Mouse (Mus musculus): ENCODE results near the gene Sez6l. TPM values are rescaled to one million over a fixed set of nuclear protein-coding genes. Genes with fewer than 3 reads are reported as not detected.

Sez6l gene
- 100 to 1,000 TPM; 192 TPM for total RNA-seq (2021)
- long read RNA-seq, full-length matches to known transcripts: 3 of 78 reads
- long read RNA-seq, partial matches to known transcripts: 34 of 78 reads
- long read RNA-seq, other reads (novel, unspliced or antisense): 41 of 78 reads

GRCm38 (mm10) chr5:112576993-112577670 is at the start of gene Sez6l:
Gene Sez6l, minus strand, starts transcription at chr5:112577185.
- peak; percentile 80 to 85 for DNase-seq (ENCODE audit: low spot score in 2 of 2)

- no peak for DNase-seq (ENCODE audit: low spot score in 2 of 2)
Observed at GRCm38 (mm10) chr5:112625555-112626160, 48.7 kb upstream of the Sez6l start.

DNA sequence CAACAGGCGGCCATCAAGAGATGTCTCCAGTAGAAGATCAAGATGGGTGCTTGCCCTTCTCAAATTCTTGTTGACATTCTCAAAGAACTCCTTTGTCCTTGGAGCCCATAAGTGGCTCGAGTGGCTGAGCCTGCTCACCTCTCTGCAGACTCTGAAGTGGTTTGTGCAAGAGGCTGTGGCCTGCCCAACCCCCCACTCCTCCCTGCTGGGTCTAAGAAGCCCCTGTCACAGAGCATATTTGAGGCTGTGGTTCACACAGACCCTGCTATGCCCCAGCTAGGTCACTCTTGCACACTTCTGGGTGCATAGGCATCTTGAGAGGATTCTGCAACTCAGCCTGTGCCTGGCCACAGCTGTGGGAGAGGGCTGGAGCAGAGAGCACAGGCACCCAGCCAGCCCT is 46.0 kb upstream of the Sez6l start:
- DNase-seq (ENCODE audit: low spot score in 2 of 2): no peak

- DNase-seq (ENCODE audit: low spot score in 2 of 2): no peak
Observed at GRCm38 (mm10) chr5:112620256-112620655, 43.3 kb upstream of the Sez6l start.

DNA sequence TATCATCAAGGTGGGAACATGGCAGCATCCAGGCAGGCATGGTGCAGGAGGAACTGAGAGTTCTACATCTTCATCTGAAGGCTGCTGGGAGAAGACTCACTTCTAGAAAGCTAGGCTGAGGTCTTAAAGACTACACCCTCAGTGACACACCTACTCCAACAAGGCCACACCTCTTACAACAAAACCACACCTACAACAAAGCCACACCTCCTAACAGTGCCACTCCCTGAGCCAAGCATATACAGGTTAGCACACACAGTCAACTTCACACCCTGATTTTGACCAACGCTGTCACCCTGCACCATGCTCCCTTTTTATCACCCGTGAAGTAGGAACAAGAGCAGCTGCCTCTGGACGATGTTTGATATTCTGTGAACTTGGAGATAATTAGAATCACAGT is 42.4 kb upstream of the Sez6l start:
- no peak for DNase-seq (ENCODE audit: low spot score in 2 of 2)

DNA sequence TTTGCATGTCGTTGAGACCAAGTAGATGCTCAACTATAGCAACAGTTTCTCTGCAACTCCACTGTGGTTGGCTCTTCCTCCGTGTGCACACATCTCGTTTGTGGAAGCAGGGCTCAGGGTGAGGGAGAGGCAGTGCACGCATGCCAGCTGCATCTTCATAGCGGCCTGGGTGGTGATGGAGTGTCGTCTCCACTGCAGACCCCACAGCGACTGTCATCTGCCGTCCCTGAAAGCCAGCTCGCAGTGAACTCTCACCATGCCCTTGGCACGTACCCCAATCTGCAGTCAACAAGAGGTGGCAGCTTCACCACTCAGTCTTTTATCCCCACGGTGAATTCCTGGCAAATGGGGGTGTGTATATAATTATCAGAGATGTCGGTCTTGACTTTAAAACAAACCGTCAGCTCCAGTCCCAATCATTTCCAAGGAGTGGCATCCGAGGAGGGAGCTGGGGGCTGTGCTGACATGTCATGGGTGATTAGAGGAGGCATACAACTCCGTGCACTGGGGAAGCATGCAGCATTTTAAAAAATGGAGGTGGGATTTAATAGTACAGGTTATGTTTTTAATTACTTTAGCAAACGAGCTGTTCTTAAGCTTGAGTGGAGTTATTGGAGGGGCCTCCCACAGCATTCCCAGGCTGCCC is 40.7 kb upstream of the Sez6l start:
- no peak for DNase-seq (ENCODE audit: low spot score in 2 of 2)

DNA sequence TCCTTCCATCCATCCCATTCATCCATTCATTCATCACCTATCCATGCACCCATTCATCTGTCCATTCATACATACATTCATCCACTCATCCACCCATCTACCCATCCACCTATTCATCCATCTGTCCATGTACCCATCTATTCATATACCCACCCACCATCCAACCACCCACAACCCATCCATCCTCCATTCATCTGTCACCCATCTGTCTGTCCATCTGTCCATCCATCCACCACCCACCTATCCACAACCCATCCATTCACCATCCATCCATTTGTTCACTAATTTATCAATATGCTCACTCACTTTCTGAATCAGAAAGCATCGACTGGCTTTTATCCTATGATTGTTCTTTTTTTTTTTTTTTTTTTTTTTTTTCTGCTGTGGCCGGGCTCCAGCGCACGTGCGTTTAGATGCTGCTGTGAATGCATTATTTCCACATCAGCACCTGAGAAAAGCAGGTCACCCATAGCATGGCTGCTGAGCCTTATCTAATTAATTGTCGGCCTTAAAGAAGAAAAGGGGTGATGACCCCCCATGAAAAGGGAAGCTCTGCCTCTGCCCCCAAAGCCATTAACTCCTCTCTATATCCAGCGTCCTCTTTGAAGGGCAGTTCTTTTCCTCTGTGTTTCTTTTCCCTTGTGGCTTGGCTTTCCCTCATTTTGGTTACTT is 39.1 kb upstream of the Sez6l start:
- peak in 1 of 2 experiments; percentile 61 for DNase-seq (ENCODE audit: low spot score in 2 of 2)

- peak; percentile 45 to 48 for DNase-seq (ENCODE audit: low spot score in 2 of 2)
Observed at GRCm38 (mm10) chr5:112607867-112608516, 31.0 kb upstream of the Sez6l start.

GRCm38 (mm10) chr5:112607119-112607518 is 30.1 kb upstream of the Sez6l start:
- no peak for DNase-seq (ENCODE audit: low spot score in 2 of 2)

- no peak for DNase-seq (ENCODE audit: low spot score in 2 of 2)
Observed at GRCm38 (mm10) chr5:112605371-112605770, 28.4 kb upstream of the Sez6l start.

- no peak for DNase-seq (ENCODE audit: low spot score in 2 of 2)
Observed at GRCm38 (mm10) chr5:112604251-112604650, 27.3 kb upstream of the Sez6l start.

GRCm38 (mm10) chr5:112603594-112603993 is 26.6 kb upstream of the Sez6l start:
- DNase-seq (ENCODE audit: low spot score in 2 of 2): no peak

DNA sequence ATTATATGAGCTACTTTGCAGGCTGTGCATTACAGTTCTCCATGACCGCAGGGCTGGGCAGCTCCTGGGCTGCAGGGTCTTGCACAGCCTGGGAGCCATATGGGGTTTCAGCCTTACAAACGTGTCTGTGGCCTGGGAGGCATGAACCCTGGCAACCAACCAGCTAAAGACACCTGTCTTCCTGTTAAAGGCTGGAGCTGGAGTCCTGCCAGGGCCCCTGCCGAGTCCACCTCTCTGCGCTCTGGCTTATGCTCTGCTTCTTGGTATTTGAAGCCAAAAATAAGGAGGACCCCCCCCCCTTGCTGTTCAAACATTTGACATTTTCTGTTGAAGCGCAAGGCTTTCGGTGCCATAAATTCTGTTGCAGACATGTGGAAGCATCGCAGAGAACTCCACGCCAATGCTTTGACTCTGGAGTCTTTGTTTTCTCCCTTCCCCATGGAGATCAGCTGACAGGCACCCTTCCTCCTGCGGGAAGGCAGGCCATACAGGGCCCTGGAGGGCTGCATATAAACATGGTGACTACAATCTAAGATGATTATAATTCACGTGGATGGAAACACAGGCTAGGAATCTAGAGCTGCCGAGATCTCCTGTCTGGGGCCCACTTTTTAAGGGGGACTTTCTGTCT is 23.4 kb upstream of the Sez6l start:
- no peak for DNase-seq (ENCODE audit: low spot score in 2 of 2)

GRCm38 (mm10) chr5:112599538-112600308 is 22.7 kb upstream of the Sez6l start:
- DNase-seq (ENCODE audit: low spot score in 2 of 2): no peak

DNA sequence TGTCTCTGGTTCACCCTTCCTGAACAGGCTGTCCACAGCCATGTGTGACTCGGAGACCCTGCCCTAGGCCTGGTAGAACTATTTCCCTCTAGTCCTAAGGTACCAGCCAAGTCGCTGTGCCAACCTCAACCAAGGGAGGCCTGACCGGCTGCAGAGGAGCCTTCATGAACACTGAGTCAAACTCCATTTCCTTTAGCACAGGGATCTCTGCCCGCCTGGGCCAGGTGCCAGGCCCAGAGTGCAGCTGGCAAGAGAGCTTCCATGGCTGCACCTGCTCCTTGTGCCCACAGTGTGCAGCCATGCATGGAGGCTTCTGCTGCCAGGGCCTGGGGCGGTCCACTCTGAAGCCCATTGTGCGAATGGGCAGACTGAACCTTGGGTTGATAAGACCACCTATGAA is 20.9 kb upstream of the Sez6l start:
- peak; percentile 75 to 84 for DNase-seq (ENCODE audit: low spot score in 2 of 2)

DNA sequence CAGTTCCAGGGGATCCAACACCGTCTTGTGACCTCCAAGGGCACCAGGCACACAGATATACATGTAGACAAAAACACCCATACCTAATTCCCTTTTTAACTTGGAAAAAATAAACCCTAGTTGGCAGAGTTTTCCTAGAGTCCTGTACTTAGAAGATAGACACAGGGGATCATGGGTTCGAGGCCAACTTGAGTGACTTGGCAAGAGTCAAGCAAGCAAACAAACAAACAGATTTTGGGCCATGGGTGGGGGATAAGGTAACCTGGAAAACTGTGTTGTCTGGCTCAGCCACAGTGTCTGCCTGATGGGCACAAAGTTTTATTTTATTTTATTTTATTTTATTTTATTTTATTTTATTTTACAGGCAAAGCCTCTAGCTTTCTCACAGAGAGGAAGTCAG is 20.3 kb upstream of the Sez6l start:
- DNase-seq (ENCODE audit: low spot score in 2 of 2): no peak

GRCm38 (mm10) chr5:112596729-112597128 is 19.7 kb upstream of the Sez6l start:
- DNase-seq (ENCODE audit: low spot score in 2 of 2): no peak

GRCm38 (mm10) chr5:112595701-112596632 is 19.0 kb upstream of the Sez6l start:
- DNase-seq (ENCODE audit: low spot score in 2 of 2): no peak

DNA sequence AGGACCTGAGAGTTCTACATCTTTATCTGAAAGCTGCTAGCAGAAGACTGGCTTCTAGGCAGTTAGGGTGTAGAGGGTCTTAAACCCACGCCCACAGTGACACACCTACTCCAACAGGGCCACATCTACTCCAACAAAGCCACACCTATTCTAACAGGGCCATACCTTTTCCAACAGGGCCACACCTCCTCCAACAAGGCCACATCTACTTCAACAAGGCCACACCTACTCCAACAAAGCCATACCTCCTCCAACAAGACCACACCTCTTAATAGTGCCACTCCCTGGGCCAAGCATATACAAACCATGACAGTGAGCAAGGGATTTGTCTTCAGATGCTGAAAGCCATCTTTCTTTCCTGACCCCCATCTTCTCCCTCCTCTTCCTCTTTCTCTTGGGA is 14.7 kb upstream of the Sez6l start:
- DNase-seq (ENCODE audit: low spot score in 2 of 2): no peak

All from layer of hippocampus, postnatal 10 days (tissue).